Mouse (Mus musculus) G1E (cell line): ENCODE data around the gene Rec8. TPM values are rescaled to one million over a fixed set of nuclear protein-coding genes. Genes with fewer than 3 reads are reported as not detected.

Experiments used
- ATAC-seq: 2 replicates; pipeline ENCODE4 v1.8.0; 2016; ENCODE audit warnings: mild to moderate bottlenecking; ENCODE audit not compliant: insufficient number of reproducible peaks, poor library complexity, low FRiP score, severe bottlenecking; ENCODE audit errors: extremely low read depth
- DNase-seq: peaks from one replicate; pipeline ENCODE4 v3.0.0; 2012; ENCODE audit warnings: low spot score
- H3K27me3 ChIP-seq: 2 replicates; pipeline ENCODE4 v1.6.1; 2012; ENCODE audit warnings: mild to moderate bottlenecking, low read length, inconsistent platforms; ENCODE audit not compliant: insufficient read depth
- H3K36me3 ChIP-seq: replicated peaks from 2 replicates; pipeline ENCODE3; 2012; ENCODE audit warnings: mild to moderate bottlenecking, inconsistent platforms
- H3K4me1 ChIP-seq: 2 replicates; pipeline ENCODE4 v1.6.1; 2012; ENCODE audit warnings: low read depth, low read length, inconsistent platforms, mixed read lengths; ENCODE audit not compliant: insufficient read depth
- H3K4me3 ChIP-seq: 2 replicates; pipeline ENCODE4 v1.5.1; 2012; ENCODE audit warnings: low read depth, mild to moderate bottlenecking, inconsistent platforms, low read length, moderate library complexity, mixed read lengths
- H3K9me3 ChIP-seq: replicated peaks from 2 replicates; pipeline ENCODE4 v1.6.1; 2012; ENCODE audit warnings: inconsistent platforms
- CTCF ChIP-seq: IDR thresholded peaks from 2 replicates; pipeline ENCODE4 v1.5.1; 2012; ENCODE audit warnings: low read depth, low read length, inconsistent platforms, mixed read lengths
- GATA1 ChIP-seq: IDR thresholded peaks from 2 replicates; pipeline ENCODE4 v1.6.1; 2012; ENCODE audit warnings: borderline replicate concordance, low read length, inconsistent platforms, mixed read lengths
- GATA2 ChIP-seq: IDR thresholded peaks from 2 replicates; pipeline ENCODE4 v1.6.1; 2012; ENCODE audit warnings: low read depth, low read length, inconsistent platforms, borderline replicate concordance
- POLR2AphosphoS5 ChIP-seq: IDR thresholded peaks from 2 replicates; pipeline ENCODE4 v1.6.1; 2012; ENCODE audit warnings: low read depth, low read length, inconsistent platforms; ENCODE audit not compliant: insufficient replicate concordance
- TAL1 ChIP-seq: conservative IDR thresholded peaks from 2 replicates; pipeline ENCODE4 v1.6.1; 2012; ENCODE audit warnings: low read depth, low read length, inconsistent platforms, mixed read lengths
- polyA plus RNA-seq: library from polyadenylated mRNA; stranded (reverse); fragments of >175 nt; gene quantifications from 2 replicates; pipeline ENCODE4 v1.2.3, GENCODE M21; 2012
- total RNA-seq, 2 experiments: library from RNA; stranded (forward) in 1 of 2; stranded (reverse) in 1 of 2; fragments of 200-1000 nt in 1 of 2; fragments of >200 nt in 1 of 2; fragmentation: Nextera tagmentation in 1 of 2; gene quantifications; 2 replicates each; pipeline ENCODE4 v1.2.3; 2014 to 2017

The Rec8 gene
- total and polyA plus RNA-seq, 3 experiments = 89.9 to 144 (median 123) TPM

DNA sequence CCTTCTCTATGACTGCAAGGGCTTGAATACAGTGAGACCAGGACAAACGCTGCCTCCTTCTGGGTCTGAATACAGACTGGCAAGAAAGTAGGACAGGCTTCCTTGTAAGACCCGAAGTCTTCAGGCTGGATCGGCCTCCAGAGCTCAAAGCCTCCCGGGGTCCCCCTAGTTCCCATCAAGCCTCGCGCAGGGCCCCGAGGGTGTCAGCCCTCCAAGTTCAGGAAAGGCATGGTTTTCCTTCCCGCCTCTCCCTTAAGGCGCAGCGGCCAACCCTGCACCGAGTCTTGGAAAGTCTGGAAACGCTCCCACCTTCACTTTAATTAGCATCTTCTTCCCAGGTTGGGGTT, 53.6 kb downstream of the Rec8 start:
- DNase-seq (peak; percentile 31), ATAC-seq (no peak)
- H3K4me3 ChIP-seq = peak overlapping the region; percentile 76
- peaks cover 45% of the 10 kb centered on the region for H3K4me1 ChIP-seq
- peaks cover 54% of the 10 kb centered on the region for H3K36me3 ChIP-seq
- H3K9me3 ChIP-seq = no peaks in the 10 kb centered on the region
- TF ChIP-seq POLR2AphosphoS5 (no peak), GATA1 (no peak), GATA2 (no peak), TAL1 (no peak), CTCF (no peak)
- H3K27me3 ChIP-seq = no peaks in the 10 kb centered on the region

DNA sequence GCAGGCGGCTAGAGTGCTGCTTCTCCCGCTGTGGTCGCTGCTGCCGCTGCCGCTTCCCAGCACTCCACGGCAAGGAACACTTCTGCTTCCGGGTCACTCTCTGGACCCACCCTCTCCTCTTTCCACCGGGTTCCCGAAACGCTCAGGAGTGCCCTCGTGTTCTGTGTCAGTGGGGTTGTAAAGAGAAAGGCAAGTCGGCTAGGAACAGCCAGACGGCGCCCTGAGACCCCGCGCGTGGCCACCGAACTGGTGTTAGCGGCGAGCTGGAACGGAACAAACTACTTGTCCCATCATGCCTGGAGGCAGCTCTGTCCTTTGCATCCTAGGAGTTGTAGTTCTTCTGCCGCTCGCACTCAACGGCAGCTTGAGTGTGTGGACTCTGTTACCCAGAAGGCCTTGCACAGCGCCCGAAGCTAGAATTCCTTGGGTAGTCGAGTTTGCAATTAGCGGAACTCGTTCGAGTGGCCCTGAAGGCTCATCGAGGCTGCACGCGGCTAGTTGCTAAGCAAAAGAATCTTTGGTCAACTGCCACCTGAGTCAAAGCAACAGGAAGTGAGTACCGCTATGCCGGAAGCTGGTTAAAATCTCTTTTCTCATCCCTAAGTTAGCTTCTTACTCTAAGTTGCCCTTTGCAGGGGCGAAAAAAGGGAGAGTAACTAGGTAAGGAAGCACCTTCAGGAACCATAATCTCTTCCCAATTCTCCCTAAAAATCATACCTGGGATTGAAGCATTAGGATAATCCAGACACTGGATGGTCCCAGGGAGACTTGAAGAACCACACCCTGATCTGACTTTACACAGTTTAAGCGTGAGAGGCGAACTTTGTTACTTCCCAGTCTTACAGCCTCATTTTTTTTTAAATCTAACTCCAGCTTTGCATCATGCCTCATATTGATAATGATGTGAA, 54.2 kb downstream of the Rec8 start, which contains the start of the genes Gmpr2 and Nedd8:
Gmpr2 (plus strand) TSS at position 109 of the 908 bp plus-strand sequence.
Nedd8 (minus strand) TSS at position 292 of the 908 bp plus-strand sequence.
- H3K36me3 ChIP-seq = peaks cover 55% of the 10 kb centered on the region
- H3K9me3 ChIP-seq = no peaks in the 10 kb centered on the region
- no peaks in the 10 kb centered on the region for H3K27me3 ChIP-seq
- DNase-seq (peak; percentile 66), ATAC-seq (peak; percentile 95)
- peaks cover 41% of the 10 kb centered on the region for H3K4me1 ChIP-seq
- TF ChIP-seq GATA1 = no peak
- TF ChIP-seq POLR2AphosphoS5 = peak; percentile 82; the same call in 1 of the 2 replicates
- TF ChIP-seq GATA2 = no peak
- no peak for TF ChIP-seq TAL1
- peak within 1 kb of the TSS; percentile 76 for H3K4me3 ChIP-seq

DNA sequence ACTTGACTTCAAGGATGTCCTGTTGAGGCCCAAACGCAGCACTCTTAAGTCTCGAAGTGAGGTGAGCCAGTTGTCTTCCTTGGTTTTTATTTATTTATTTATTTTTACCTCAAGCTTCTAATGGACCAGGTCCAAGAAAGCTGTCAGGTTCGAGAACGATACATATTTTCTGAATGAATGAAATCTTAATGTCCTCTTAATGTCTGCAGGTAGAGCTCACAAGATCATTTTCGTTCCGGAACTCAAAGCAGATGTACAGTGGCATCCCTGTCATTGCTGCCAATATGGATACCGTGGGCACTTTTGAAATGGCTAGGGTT, 54.9 kb downstream of the Rec8 start:
- TF ChIP-seq GATA1 (no peak), TAL1 (no peak), GATA2 (no peak), POLR2AphosphoS5 (no peak), CTCF (no peak)
- peaks cover 61% of the 10 kb centered on the region for H3K36me3 ChIP-seq
- no peaks in the 10 kb centered on the region for H3K27me3 ChIP-seq
- H3K9me3 ChIP-seq = no peaks in the 10 kb centered on the region
- H3K4me3 ChIP-seq = peak overlapping the region; percentile 76
- peaks cover 41% of the 10 kb centered on the region for H3K4me1 ChIP-seq
- no peak for ATAC-seq
- no peak for DNase-seq

Other genes with a start within 250 kb of the Rec8 start
Only the 20 nearest of the 32 such genes appear.
- gene Nrl, start 93.1 kb upstream of the Rec8 start, total RNA-seq (2014; fragmentation: Nextera tagmentation) = not detected in 2 replicates
- gene Nrl, start 93.1 kb upstream of the Rec8 start, total RNA-seq (2017) = 0.06 and 0.27 TPM in 2 replicates
- gene Nrl, start 93.1 kb upstream of the Rec8 start, polyA plus RNA-seq = not detected in 2 replicates
- gene Pck2, start 77.8 kb upstream of the Rec8 start, total RNA-seq (2014; fragmentation: Nextera tagmentation) = 9.5 and 33.6 TPM in 2 replicates
- gene Pck2, start 77.8 kb upstream of the Rec8 start, total RNA-seq (2017) = 9.9 and 10.7 TPM in 2 replicates
- gene Pck2, start 77.8 kb upstream of the Rec8 start, polyA plus RNA-seq = 23.9 and 34.9 TPM in 2 replicates
- gene Dcaf11, start 58.0 kb upstream of the Rec8 start, total RNA-seq (2014; fragmentation: Nextera tagmentation) = 39.2 and 42.7 TPM in 2 replicates
- gene Dcaf11, start 58.0 kb upstream of the Rec8 start, total RNA-seq (2017) = 50.9 and 51.2 TPM in 2 replicates
- 33.9 and 40.0 TPM in 2 replicates for gene Dcaf11, start 58.0 kb upstream of the Rec8 start, polyA plus RNA-seq
- gene A730061H03Rik, start 57.6 kb upstream of the Rec8 start, total RNA-seq (2014; fragmentation: Nextera tagmentation) = 43.1 TPM in 1 of 2 replicates, not detected in the other
- 0.46 and 0.87 TPM in 2 replicates for gene A730061H03Rik, start 57.6 kb upstream of the Rec8 start, total RNA-seq (2017)
- 0.17 TPM in 1 of 2 replicates, not detected in the other for gene A730061H03Rik, start 57.6 kb upstream of the Rec8 start, polyA plus RNA-seq
- not detected in 2 replicates for gene Fitm1, start 42.4 kb upstream of the Rec8 start, total RNA-seq (2014; fragmentation: Nextera tagmentation)
- not detected in 2 replicates for gene Fitm1, start 42.4 kb upstream of the Rec8 start, total RNA-seq (2017)
- gene Fitm1, start 42.4 kb upstream of the Rec8 start, polyA plus RNA-seq = not detected in 2 replicates
- 598 and 793 TPM in 2 replicates for gene Psme1, start 39.9 kb upstream of the Rec8 start, total RNA-seq (2014; fragmentation: Nextera tagmentation)
- gene Psme1, start 39.9 kb upstream of the Rec8 start, total RNA-seq (2017) = 212 and 228 TPM in 2 replicates
- gene Psme1, start 39.9 kb upstream of the Rec8 start, polyA plus RNA-seq = 141 and 155 TPM in 2 replicates
- 16.7 and 20.0 TPM in 2 replicates for gene Emc9, start 32.7 kb upstream of the Rec8 start, total RNA-seq (2014; fragmentation: Nextera tagmentation)
- 17.9 and 23.6 TPM in 2 replicates for gene Emc9, start 32.7 kb upstream of the Rec8 start, total RNA-seq (2017)
- 19.5 and 20.2 TPM in 2 replicates for gene Emc9, start 32.7 kb upstream of the Rec8 start, polyA plus RNA-seq
- 59.4 and 109 TPM in 2 replicates for gene Psme2, start 26.9 kb upstream of the Rec8 start, total RNA-seq (2014; fragmentation: Nextera tagmentation)
- 163 and 165 TPM in 2 replicates for gene Psme2, start 26.9 kb upstream of the Rec8 start, total RNA-seq (2017)
- gene Psme2, start 26.9 kb upstream of the Rec8 start, polyA plus RNA-seq = 33.4 and 50.8 TPM in 2 replicates
- gene Rnf31, start 26.3 kb upstream of the Rec8 start, total RNA-seq (2014; fragmentation: Nextera tagmentation) = 23.7 and 43.9 TPM in 2 replicates
- 11.8 and 12.6 TPM in 2 replicates for gene Rnf31, start 26.3 kb upstream of the Rec8 start, total RNA-seq (2017)
- 34.2 and 35.1 TPM in 2 replicates for gene Rnf31, start 26.3 kb upstream of the Rec8 start, polyA plus RNA-seq
- gene Irf9, start 14.5 kb upstream of the Rec8 start, total RNA-seq (2014; fragmentation: Nextera tagmentation) = 25.3 and 31.2 TPM in 2 replicates
- 37.8 and 39.6 TPM in 2 replicates for gene Irf9, start 14.5 kb upstream of the Rec8 start, total RNA-seq (2017)
- gene Irf9, start 14.5 kb upstream of the Rec8 start, polyA plus RNA-seq = 40.3 and 64.3 TPM in 2 replicates
- gene Ipo4, start 17.9 kb downstream of the Rec8 start, total RNA-seq (2014; fragmentation: Nextera tagmentation) = 24.1 and 49.6 TPM in 2 replicates
- 18.1 and 24.9 TPM in 2 replicates for gene Ipo4, start 17.9 kb downstream of the Rec8 start, total RNA-seq (2017)
- gene Ipo4, start 17.9 kb downstream of the Rec8 start, polyA plus RNA-seq = 32.7 and 75.8 TPM in 2 replicates
- gene Gm49378, start 19.9 kb downstream of the Rec8 start, total RNA-seq (2014; fragmentation: Nextera tagmentation) = 7.2 and 10.9 TPM in 2 replicates
- 2.9 and 4.6 TPM in 2 replicates for gene Gm49378, start 19.9 kb downstream of the Rec8 start, total RNA-seq (2017)
- gene Gm49378, start 19.9 kb downstream of the Rec8 start, polyA plus RNA-seq = 2.4 TPM in 1 of 2 replicates, not detected in the other
- 35.1 and 40.6 TPM in 2 replicates for gene Tm9sf1, start 25.8 kb downstream of the Rec8 start, total RNA-seq (2014; fragmentation: Nextera tagmentation)
- 54.0 and 57.7 TPM in 2 replicates for gene Tm9sf1, start 25.8 kb downstream of the Rec8 start, total RNA-seq (2017)
- gene Tm9sf1, start 25.8 kb downstream of the Rec8 start, polyA plus RNA-seq = 14.6 and 14.8 TPM in 2 replicates
- gene Tssk4, start 32.1 kb downstream of the Rec8 start, total RNA-seq (2014; fragmentation: Nextera tagmentation) = 4.0 and 4.2 TPM in 2 replicates
- gene Tssk4, start 32.1 kb downstream of the Rec8 start, total RNA-seq (2017) = 1.9 and 2.3 TPM in 2 replicates
- 0.17 and 0.26 TPM in 2 replicates for gene Tssk4, start 32.1 kb downstream of the Rec8 start, polyA plus RNA-seq
- 18.4 and 28.0 TPM in 2 replicates for gene Mdp1, start 42.5 kb downstream of the Rec8 start, total RNA-seq (2014; fragmentation: Nextera tagmentation)
- 45.8 and 46.5 TPM in 2 replicates for gene Mdp1, start 42.5 kb downstream of the Rec8 start, total RNA-seq (2017)
- 9.4 and 12.2 TPM in 2 replicates for gene Mdp1, start 42.5 kb downstream of the Rec8 start, polyA plus RNA-seq
- gene Gmpr2, start 53.9 kb downstream of the Rec8 start, total RNA-seq (2014; fragmentation: Nextera tagmentation) = 27.7 and 30.8 TPM in 2 replicates
- 40.5 and 42.7 TPM in 2 replicates for gene Gmpr2, start 53.9 kb downstream of the Rec8 start, total RNA-seq (2017)
- 20.0 and 24.7 TPM in 2 replicates for gene Gmpr2, start 53.9 kb downstream of the Rec8 start, polyA plus RNA-seq
- 234 and 266 TPM in 2 replicates for gene Nedd8, start 54.1 kb downstream of the Rec8 start, total RNA-seq (2014; fragmentation: Nextera tagmentation)
- 488 and 566 TPM in 2 replicates for gene Nedd8, start 54.1 kb downstream of the Rec8 start, total RNA-seq (2017)
- gene Nedd8, start 54.1 kb downstream of the Rec8 start, polyA plus RNA-seq = 112 and 128 TPM in 2 replicates
- 51.4 and 55.1 TPM in 2 replicates for gene Tinf2, start 63.8 kb downstream of the Rec8 start, total RNA-seq (2014; fragmentation: Nextera tagmentation)
- 42.4 and 42.7 TPM in 2 replicates for gene Tinf2, start 63.8 kb downstream of the Rec8 start, total RNA-seq (2017)
- 41.7 and 44.2 TPM in 2 replicates for gene Tinf2, start 63.8 kb downstream of the Rec8 start, polyA plus RNA-seq
- 10.5 and 11.5 TPM in 2 replicates for gene Tgm1, start 95.9 kb downstream of the Rec8 start, total RNA-seq (2014; fragmentation: Nextera tagmentation)
- 11.7 and 13.1 TPM in 2 replicates for gene Tgm1, start 95.9 kb downstream of the Rec8 start, total RNA-seq (2017)
- gene Tgm1, start 95.9 kb downstream of the Rec8 start, polyA plus RNA-seq = 26.6 and 31.1 TPM in 2 replicates
- 11.9 and 12.4 TPM in 2 replicates for gene Rabggta, start 104.2 kb downstream of the Rec8 start, total RNA-seq (2014; fragmentation: Nextera tagmentation)
- 15.2 and 17.3 TPM in 2 replicates for gene Rabggta, start 104.2 kb downstream of the Rec8 start, total RNA-seq (2017)
- gene Rabggta, start 104.2 kb downstream of the Rec8 start, polyA plus RNA-seq = 19.3 and 27.6 TPM in 2 replicates